Mouse (Mus musculus) pancreas, adult 10 weeks (tissue): ENCODE data around the gene Zbp1. TPM values are rescaled to one million over a fixed set of nuclear protein-coding genes. Genes with fewer than 3 reads are reported as not detected.

ENCODE experiments used
- polyA plus RNA-seq: library from polyadenylated mRNA; stranded (reverse); fragments of 350-450 nt; fragmentation: Illumina TruSeq; extraction: RNeasy Lipid Tissue Mini Kit (QIAGEN cat#74804); gene quantifications from one replicate; pipeline ENCODE4 v1.2.3, GENCODE M21; 2015; ENCODE audit warnings: low read depth, low replicate concordance; ENCODE audit not compliant: insufficient read depth

Zbp1 gene
- polyA plus RNA-seq = 3.8 TPM

DNA sequence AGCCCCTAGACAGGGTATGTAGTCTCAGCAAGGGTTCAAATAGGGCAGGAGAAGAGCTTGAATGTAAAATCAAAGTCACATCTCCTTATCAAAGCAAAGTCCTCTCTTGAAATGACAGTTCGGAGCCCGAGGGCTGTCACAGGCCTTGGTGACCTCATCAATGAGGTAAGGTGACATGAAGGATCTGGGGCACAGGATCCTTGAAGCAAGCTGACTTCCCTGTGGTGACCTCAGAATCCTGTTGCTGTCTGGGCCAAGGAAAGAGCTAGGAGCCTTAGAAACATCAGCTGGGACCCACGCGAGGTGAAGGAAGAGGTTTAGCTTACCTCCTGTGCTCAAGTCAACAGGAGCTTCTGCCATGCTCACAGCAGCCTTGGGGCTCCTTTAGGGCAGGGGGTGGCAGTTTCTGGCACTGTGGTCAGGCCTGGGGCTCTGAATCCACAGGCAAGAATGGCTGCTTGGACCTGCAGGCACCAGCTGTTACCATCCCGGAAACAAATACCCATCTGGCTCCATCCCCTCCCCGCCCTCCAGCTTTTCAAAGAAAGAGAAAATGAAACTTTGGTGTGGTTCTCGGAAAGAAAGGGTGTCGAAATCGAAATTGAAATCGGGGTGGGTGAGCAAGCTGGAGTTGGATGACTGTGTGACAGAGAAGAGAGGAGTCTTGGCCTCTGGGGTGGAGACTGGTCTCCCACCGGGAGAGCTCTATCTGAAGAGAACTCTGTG lies at the start of gene Zbp1:
Zbp1 (minus strand) TSS at position 508 of the 726 bp plus-strand sequence.

Other genes with a start within 250 kb of the Zbp1 start
- gene Spo11, start 241.2 kb downstream of the Zbp1 start, polyA plus RNA-seq = not detected
- gene Rae1, start 218.8 kb downstream of the Zbp1 start, polyA plus RNA-seq = 13.0 TPM
- gene Rbm38, start 198.4 kb downstream of the Zbp1 start, polyA plus RNA-seq = 2.7 TPM
- gene Ctcfl, start 99.4 kb downstream of the Zbp1 start, polyA plus RNA-seq = not detected
- gene Pck1, start 65.9 kb downstream of the Zbp1 start, polyA plus RNA-seq = 5.7 TPM
- gene Pmepa1, start 57.6 kb upstream of the Zbp1 start, polyA plus RNA-seq = 2.7 TPM